Mouse (Mus musculus) bone marrow, adult 2 months (tissue): ENCODE results near the gene Tnip2. TPM values are rescaled to one million over a fixed set of nuclear protein-coding genes. Genes with fewer than 3 reads are reported as not detected.

Source experiments
- H3K27ac ChIP-seq: fragments of 200-500 bp; 2 replicates; pipeline ENCODE4 v1.5.1; 2012; ENCODE audit warnings: low read depth, mild to moderate bottlenecking, control low read depth, inconsistent platforms, low read length; ENCODE audit not compliant: control insufficient read depth, poor library complexity, insufficient read depth
- H3K4me1 ChIP-seq: fragments of 200-500 bp; 2 replicates; pipeline ENCODE4 v1.6.1; 2011; ENCODE audit warnings: low read length; ENCODE audit not compliant: control insufficient read depth, insufficient read depth
- H3K4me3 ChIP-seq: fragments of 200-500 bp; replicated peaks from 2 replicates; pipeline ENCODE3; 2011; ENCODE audit warnings: mild to moderate bottlenecking, low read depth, low read length, control low read depth; ENCODE audit not compliant: control insufficient read depth
- CTCF ChIP-seq: fragments of 200-500 bp; IDR thresholded peaks from 2 replicates; pipeline ENCODE4 v1.5.1; 2011; ENCODE audit warnings: low read length, control low read depth; ENCODE audit not compliant: control insufficient read depth, insufficient read depth
- POLR2A ChIP-seq: fragments of 200-500 bp; IDR thresholded peaks from 2 replicates; pipeline ENCODE4 v1.6.1; 2011; ENCODE audit warnings: low read depth, mild to moderate bottlenecking, control low read depth, low read length, borderline replicate concordance; ENCODE audit not compliant: control insufficient read depth
- WGBS: fragments of 180-500 bp; shearing (Covaris S2); methylation state at CpG from one replicate; pipeline ENCODE4 v1.1.7; 2018; 5-methylcytosine and 5-hydroxymethylcytosine counted together
- polyA plus RNA-seq: library from polyadenylated mRNA; stranded (reverse); fragments of >200 nt; gene quantifications from 2 replicates; pipeline ENCODE4 v1.2.4, GENCODE M21; 2011; ENCODE audit warnings: low replicate concordance; ENCODE audit not compliant: missing spikeins, insufficient read depth, insufficient read length

Gene Tnip2
- polyA plus RNA-seq, 1 experiment = 15.1 TPM

DNA sequence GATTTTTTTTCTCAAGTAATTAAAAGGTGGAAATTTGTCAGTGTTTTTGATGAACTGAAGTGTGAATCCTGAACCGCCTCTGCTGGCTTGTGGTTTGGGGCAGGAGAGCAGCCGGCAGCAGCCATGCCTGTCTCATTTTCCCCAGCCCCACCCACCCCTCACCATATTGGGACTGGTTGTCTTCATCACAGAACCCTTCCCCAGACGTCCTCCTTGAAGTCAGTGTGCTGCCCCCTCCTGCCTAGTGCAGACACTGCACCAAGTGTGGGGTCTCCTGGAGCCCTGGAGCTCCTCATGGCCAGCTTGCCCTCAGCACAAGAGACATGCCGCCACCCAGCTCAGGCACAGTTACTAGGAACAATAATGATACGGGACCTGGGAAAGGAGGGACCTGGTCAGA, 24.7 kb upstream of the Tnip2 start:
- H3K27ac ChIP-seq = peak overlapping the region; percentile 78
- TF ChIP-seq POLR2A = no peak
- TF ChIP-seq CTCF = peak; percentile 60; the same call in 1 of the 2 replicates
- no peak overlapping the region for H3K4me3 ChIP-seq
- 31% methylated on average over 5 of the region's 5 CpGs for WGBS
- H3K4me1 ChIP-seq = peaks cover 29% of the 10 kb centered on the region

DNA sequence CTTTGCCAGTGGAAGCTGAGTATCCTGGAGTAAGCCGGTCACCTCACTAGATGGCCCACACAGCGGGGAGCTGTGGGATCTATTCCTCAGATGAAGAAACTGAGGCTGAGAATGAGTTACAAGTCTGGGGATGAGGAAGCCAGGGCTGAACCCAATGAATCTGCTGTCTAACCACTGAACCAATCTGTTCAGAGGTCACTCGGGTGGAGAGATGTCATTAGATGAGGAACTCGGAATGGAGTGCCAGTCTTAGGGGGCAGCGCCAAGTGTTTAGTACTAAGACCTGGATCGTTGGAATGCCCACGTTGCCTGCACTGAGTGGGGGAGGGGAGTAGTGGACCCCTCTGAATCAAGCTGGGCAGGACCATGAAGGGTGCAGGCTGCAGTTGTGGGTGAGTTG, 24.3 kb upstream of the Tnip2 start:
- no peak for TF ChIP-seq CTCF
- TF ChIP-seq POLR2A = no peak
- H3K4me1 ChIP-seq = peaks cover 33% of the 10 kb centered on the region
- peak overlapping the region; percentile 78 for H3K27ac ChIP-seq
- 27% methylated on average over 7 of the region's 7 CpGs for WGBS
- H3K4me3 ChIP-seq = no peak overlapping the region

DNA sequence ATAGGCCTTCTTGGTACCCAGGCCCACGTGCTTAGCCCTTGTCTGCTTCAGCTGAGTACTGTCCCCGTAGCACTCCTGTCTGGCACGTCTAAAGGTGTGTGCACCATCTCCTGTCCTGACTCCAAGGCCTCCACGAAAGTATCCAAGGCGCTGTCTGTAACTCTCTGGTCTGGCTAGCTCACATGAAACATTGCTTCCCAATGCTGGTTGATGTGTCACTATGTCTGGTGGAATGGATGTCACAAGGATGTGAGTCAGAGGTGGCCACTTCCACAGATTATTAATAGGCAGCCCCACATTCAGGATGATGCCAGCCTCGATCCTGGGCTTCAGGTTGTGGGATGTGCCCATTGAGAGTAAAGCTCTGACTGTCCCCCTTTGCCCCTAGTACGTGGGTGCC, 22.0 kb upstream of the Tnip2 start:
- no peak for TF ChIP-seq POLR2A
- no peak for TF ChIP-seq CTCF
- 75% methylated on average over 7 of the region's 7 CpGs for WGBS
- Histone ChIP-seq H3K4me3 (no peak overlapping the region), H3K4me1 (peaks cover 39% of the 10 kb centered on the region), H3K27ac (no peak overlapping the region)

DNA sequence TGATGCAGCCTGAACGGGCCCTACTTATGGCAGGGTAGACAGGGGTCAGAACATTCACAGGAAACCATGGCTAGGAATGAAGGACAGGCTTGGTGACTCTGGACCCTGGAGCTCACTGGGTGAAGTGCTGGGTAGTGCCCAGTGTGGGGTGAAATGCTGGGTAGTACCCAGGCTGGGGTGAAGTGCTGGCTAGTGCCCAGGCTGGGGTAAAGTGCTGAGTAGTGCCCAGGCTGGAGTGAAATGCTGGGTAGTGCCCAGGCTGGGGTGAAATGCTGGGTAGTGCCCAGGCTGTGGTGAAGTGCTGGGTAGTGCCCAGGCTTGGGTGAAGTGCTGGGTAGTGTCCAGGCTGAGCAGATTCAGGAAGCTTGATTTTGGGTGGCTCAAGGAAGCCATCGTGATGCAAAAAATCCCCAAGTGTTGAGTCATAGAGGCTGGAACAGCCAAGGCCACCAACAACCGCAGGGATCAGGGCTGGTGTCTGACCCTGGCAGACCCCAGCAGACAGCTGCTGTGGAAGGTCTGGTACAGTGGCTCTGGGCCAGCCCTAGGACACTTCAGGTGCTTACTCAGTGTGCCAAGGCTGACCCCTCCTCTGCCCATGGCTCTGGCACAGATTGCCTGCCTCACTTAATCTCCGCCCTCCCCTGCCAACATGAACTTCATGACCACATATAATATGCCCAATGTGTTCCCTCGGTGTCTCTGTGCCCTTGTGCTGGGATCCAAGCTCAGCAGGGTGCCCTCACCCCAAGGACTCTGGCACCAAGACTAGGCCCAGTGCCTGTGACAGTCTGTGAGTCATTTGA, 21.2 kb upstream of the Tnip2 start:
- 53% methylated on average over 5 of the region's 5 CpGs for WGBS
- Histone ChIP-seq H3K4me1 (peaks cover 43% of the 10 kb centered on the region), H3K4me3 (no peak overlapping the region), H3K27ac (peak overlapping the region; percentile 80)
- 0 out of 2 replicates have a peak, but pooled peaks have one; percentile 6 for TF ChIP-seq POLR2A
- no peak for TF ChIP-seq CTCF

DNA sequence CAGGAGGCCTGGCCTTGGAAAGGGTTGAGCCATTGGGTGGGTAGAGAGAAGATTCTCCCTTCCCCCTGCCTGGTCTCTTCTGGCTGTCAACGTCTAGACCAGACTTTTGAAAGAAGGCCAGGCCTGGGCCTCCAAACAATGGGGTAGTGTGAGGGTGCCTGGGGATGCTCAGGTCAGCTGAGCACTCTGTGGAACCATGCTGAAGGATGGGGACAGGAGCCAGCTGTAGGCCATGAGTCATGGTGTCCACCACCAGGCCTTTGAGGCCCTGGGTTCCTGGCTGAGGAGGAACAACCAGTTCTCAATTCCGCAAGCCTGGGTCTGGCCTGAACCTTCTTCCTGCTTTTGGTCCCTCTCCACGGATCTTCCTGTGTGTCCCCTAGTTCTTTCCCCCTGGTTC, 20.0 kb upstream of the Tnip2 start:
- Histone ChIP-seq H3K4me1 (peaks cover 40% of the 10 kb centered on the region), H3K4me3 (no peak overlapping the region), H3K27ac (peak overlapping the region; percentile 90)
- TF ChIP-seq CTCF = no peak
- TF ChIP-seq POLR2A = no peak
- whole genome bisulfite sequencing = 34% methylated on average over 3 of the region's 3 CpGs

DNA sequence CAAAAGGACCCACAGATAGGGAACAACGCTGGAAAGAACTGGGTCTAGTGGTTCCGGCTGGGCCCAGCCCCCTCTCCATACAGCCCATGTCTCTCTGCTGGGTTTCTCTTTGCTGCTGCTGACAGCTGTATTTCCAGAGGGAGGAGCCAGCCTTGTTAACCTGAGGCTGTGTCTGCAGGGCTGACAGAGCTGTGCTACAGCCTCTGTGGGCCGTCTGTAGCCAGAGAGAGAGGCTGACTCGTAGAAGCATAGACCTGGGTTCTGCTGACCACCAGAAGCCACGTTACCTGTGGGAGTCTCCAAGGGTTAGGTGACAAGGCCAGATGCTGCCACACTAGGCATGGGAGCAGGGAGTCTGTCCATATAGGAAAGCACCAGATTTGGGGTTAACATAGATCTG, 19.3 kb upstream of the Tnip2 start:
- no peak for TF ChIP-seq CTCF
- peak overlapping the region; percentile 90 for H3K27ac ChIP-seq
- peaks cover 36% of the 10 kb centered on the region for H3K4me1 ChIP-seq
- 79% methylated on average over 5 of the region's 5 CpGs for WGBS
- no peak overlapping the region for H3K4me3 ChIP-seq

DNA sequence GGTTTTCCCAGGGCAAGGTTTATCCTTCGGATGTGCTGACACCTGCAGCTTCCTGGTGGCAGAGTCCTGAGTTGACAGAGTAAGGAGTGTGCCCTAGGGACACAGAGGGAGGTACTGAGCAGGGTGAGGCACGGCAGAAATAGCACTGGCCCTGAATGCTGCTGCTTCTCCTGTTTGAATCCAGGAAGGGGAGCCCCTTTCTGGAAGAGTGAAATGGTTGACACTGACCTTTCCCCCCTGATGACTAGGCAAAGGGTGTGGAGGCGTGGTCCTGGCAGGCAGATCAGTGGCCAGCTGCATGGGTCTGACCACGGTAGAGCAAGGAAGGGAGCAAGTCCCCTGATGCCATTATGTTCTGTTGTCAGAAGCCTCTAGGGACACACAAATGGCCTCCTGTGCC, 16.9 kb upstream of the Tnip2 start:
- Histone ChIP-seq H3K4me1 (peaks cover 35% of the 10 kb centered on the region), H3K27ac (peak overlapping the region; percentile 2), H3K4me3 (no peak overlapping the region)
- TF ChIP-seq POLR2A = no peak
- TF ChIP-seq CTCF = no peak
- WGBS = 31% methylated on average over 4 of the region's 4 CpGs

DNA sequence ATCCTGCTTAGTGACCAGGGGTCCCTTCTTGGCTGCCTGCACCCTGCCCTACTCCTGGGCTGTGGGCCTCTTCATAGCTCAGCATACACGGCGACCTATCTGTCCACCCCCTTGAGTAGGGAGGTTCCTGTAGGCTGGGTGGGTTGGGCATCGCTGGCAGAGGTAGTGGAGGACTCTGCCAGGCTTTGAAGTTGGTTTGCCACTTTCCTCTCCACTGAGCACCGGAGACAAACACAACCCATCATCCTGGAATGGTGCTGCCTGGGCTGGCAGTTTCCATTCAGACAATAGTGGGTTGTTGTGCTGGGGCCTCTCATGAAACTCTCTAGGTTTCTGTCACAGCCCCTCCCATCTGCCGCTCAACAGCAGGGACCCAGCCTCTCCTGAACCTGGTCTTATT, 16.3 kb upstream of the Tnip2 start:
- no peak overlapping the region for H3K4me3 ChIP-seq
- TF ChIP-seq CTCF = no peak
- TF ChIP-seq POLR2A = no peak
- no peak overlapping the region for H3K27ac ChIP-seq
- H3K4me1 ChIP-seq = peaks cover 31% of the 10 kb centered on the region
- WGBS = 66% methylated on average over 5 of the region's 5 CpGs
